Mouse (Mus musculus) urinary bladder, postnatal 25 days (tissue): ENCODE data around the gene Fbxl19.

Source experiments
- DNase-seq: peaks from one replicate; pipeline ENCODE4 v3.0.0; 2022; ENCODE audit warnings: low spot score

The Fbxl19 gene

GRCm38 (mm10) chr7:127801010-127801621, 56.8 kb downstream of the Fbxl19 start:
- DNase-seq: no peak

- DNase-seq: no peak
These were observed 58.0 kb downstream of the Fbxl19 start for GRCm38 (mm10) chr7:127802313-127802712.

GRCm38 (mm10) chr7:127808821-127809220, 64.5 kb downstream of the Fbxl19 start:
- no peak for DNase-seq

- DNase-seq: no peak
These were observed 65.5 kb downstream of the Fbxl19 start for GRCm38 (mm10) chr7:127809846-127810245.

- no peak for DNase-seq
These were observed 66.3 kb downstream of the Fbxl19 start for GRCm38 (mm10) chr7:127810650-127811049.

- DNase-seq: no peak
These were observed 66.9 kb downstream of the Fbxl19 start for GRCm38 (mm10) chr7:127811240-127811639.

- DNase-seq: no peak
These were observed 67.9 kb downstream of the Fbxl19 start for GRCm38 (mm10) chr7:127812292-127812691.

GRCm38 (mm10) chr7:127813821-127814220, 69.5 kb downstream of the Fbxl19 start:
- DNase-seq: no peak

- peak; percentile 35 for DNase-seq
These were observed 70.0 kb downstream of the Fbxl19 start for GRCm38 (mm10) chr7:127814241-127814921.

- no peak for DNase-seq
These were observed 70.8 kb downstream of the Fbxl19 start for GRCm38 (mm10) chr7:127815116-127815665.

- DNase-seq: peak; percentile 33
These were observed 71.8 kb downstream of the Fbxl19 start for GRCm38 (mm10) chr7:127815954-127816821.

GRCm38 (mm10) chr7:127817053-127817452, 72.7 kb downstream of the Fbxl19 start:
- no peak for DNase-seq

GRCm38 (mm10) chr7:127817776-127818175, 73.4 kb downstream of the Fbxl19 start:
- no peak for DNase-seq
